Mouse (Mus musculus): ENCODE measurements around the gene Lad1.

DNA sequence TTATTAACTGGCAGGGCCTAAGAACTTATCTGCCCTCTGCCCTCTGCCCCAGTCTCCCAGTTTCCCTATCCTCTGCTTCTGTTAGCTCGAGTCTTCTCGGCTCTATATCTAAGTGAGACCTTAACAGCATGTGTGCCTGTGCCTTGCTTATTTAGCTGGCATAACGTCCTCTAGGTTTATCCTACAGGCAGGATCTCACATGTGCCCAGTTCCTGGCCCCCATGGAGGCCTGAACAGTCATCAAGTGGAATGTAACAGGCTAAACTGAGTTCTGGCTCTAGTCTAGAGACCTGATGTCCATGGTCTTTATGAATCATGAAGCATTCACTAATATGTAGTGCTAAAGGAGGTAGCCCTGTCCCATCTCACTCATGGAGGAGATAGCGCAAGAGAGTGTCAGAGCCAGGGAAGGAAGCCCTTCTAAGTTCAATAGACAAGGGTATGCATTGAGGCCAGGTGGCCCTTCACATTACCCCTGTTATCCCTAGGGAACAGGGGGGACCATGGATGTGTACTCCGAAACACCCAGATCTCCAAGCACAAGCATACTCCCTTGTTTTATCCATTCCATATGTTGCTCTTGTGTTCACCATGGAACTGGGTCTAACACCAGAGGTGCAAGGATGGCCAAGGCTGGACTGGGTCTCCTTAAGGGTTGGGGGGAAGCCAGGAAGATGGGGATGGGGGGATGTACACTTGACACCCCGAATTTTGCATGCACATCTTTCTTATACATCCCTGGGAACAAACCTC lies 36.4 kb downstream of the Lad1 start:
- TF ChIP-seq POLR2A (IDR thresholded peaks at IDR 0.05; ENCODE audit: insufficient read depth, low read length) (no peak), CTCF (IDR thresholded peaks at IDR 0.05; ENCODE audit: low read depth, low read length) (no peak)
